Mouse (Mus musculus): ENCODE measurements around the gene Efcab12.

The Efcab12 gene

DNA sequence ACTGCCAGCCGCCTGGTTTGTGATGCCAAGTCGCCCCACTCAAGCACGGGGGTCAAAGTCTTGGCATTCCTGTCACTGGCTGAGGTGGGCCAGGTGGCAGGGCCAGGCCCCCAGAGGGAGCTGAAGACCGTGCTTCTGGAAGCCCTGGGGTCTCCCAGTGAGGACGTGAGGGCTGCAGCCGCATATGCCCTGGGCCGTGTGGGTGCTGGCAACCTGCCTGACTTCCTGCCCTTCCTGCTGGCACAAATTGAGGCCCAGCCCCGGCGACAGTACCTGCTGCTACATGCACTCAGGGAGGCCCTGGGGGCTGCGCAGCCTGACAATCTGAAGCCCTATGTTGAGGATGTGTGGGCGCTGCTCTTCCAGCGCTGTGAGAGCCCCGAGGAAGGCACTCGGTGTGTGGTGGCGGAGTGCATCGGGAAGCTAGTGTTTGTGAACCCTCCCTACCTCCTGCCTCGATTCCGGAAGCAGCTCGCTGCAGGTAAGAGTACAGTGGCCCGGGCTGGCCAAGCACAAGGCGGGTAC, 45.5 kb downstream of the Efcab12 start:
- no peak for DNase-seq (ENCODE audit: low spot score in 2 of 2)

GRCm38 (mm10) chr6:115791842-115792686, 46.1 kb downstream of the Efcab12 start:
- DNase-seq (ENCODE audit: low spot score in 2 of 2): no peak

DNA sequence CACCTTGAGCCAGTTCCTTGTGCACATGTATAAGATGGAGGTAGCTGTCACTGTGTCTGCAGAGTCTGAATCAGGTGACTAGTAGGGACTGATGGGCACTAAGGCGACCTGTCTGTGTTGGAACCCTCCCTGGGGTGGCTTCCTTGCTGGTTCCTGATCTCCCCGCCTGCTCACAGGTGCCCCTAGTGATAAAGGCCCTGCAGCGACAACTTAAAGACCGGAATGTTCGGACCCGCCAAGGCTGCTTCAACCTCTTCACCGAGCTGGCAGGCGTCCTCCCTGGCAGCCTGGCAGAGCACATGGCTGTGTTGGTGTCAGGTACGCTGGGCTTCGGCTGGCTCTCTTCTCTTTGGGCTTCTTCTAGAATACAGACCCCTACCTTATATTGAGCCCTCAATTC, 47.2 kb downstream of the Efcab12 start:
- no peak for DNase-seq (ENCODE audit: low spot score in 2 of 2)

DNA sequence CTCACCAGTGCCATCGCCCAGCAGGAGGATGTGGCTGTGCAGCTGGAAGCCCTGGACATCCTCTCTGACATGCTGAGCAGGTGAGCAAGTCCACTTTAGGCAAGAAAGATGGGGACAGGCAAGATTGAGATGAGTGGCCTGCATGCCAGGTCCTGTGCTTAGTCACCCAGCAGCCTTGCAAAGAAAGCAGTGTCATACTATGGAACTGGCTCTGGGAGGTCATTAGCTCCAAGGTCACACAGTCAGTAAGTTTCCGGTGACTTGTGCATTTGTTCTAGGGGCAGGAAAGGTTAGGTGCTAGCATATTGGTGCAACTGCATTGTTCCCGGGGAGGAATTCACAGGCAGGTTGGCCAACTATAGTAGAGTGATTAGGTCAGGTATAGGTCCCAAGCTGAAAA, 55.4 kb downstream of the Efcab12 start:
- DNase-seq (ENCODE audit: low spot score in 2 of 2): no peak

DNA sequence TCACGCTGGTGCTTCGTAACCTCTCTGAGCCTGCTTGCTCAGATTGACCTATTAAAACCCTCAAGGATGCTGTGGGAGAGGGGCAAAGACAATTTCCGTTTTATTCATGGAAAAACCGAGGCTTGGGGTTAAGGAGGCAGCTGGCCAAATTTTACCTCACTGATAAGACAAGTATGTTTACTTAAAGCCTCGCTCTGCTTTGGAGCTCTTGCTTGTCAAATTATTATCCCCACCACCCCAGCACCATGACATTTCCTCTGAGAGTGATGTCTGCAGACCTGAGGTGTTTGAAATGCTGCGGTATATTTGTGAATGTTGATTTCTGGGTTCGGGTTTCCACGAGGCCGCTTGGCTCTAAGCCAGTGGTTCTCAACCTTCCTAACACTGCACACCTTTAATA, 61.8 kb downstream of the Efcab12 start:
- DNase-seq (ENCODE audit: low spot score in 2 of 2): no peak

DNA sequence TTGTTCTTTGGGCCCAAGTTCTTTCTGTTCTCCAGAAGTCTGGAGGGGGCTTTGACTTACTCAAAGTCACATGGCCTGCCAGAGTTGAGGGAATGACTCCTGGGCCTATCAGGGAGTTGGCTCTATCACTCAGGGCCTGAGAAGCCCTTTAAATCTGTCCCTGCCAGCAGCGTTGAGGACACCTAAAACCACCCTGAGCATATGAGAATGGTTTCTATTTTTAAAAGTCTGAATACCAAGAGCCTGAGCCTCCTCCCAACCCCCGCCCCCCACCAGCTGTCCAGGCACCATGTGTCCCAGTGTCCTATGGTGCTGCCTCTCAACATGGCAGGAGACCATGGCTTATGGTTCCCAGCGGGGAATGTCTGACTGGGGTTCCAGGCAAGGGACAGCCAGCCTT, 62.4 kb downstream of the Efcab12 start:
- no peak for DNase-seq (ENCODE audit: low spot score in 2 of 2)

- DNase-seq (ENCODE audit: low spot score in 2 of 2): peak in 1 of 2 experiments; percentile 66
Observed at GRCm38 (mm10) chr6:115774501-115774921, 63.7 kb downstream of the Efcab12 start, which contains the start of gene Cand2. Cand2 (plus strand) TSS chr6:115774538.

DNA sequence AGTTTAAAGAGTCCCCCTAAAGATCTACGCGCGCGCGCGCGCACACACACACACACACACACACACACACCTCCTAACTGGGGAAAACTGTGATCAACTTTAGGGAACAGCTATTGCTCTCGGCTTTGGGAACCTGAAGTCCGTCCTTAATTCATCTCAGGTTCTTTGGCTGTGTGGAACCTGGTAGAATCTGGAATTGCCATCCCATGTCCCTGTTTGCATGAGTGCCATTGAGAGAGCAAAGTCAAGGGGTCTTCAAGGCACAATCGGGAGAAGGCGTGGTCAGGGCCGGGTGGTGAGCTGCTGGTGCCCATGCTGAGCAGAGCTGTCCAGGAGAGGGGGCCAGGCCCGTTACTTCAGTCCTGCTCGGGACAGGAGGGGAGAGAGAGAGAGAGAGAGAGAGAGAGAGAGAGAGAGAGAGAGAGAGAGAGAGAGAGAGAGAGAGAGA, 64.2 kb downstream of the Efcab12 start:
- peak in 1 of 2 experiments; percentile 33 for DNase-seq (ENCODE audit: low spot score in 2 of 2)

GRCm38 (mm10) chr6:115772604-115773003, 65.6 kb downstream of the Efcab12 start:
- no peak for DNase-seq (ENCODE audit: low spot score in 2 of 2)

DNA sequence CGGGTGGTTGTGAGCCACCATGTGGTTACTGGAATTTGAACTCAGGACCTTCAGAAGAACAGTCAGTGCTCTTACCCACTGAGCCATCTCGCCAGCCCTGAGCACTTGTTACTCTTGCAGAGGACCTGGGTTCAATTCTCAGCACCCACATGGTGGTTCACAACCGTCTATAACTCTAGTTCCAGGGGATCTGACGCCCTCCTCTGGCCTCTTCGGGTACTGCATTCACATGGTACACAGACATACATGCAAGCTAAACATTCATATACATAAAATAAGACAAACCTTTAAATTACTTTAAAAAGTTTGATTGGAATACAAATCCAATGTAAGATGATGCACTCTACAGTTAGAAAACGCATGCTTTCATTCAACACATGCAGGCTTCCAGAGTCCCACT, 66.0 kb downstream of the Efcab12 start:
- DNase-seq (ENCODE audit: low spot score in 2 of 2): no peak

DNA sequence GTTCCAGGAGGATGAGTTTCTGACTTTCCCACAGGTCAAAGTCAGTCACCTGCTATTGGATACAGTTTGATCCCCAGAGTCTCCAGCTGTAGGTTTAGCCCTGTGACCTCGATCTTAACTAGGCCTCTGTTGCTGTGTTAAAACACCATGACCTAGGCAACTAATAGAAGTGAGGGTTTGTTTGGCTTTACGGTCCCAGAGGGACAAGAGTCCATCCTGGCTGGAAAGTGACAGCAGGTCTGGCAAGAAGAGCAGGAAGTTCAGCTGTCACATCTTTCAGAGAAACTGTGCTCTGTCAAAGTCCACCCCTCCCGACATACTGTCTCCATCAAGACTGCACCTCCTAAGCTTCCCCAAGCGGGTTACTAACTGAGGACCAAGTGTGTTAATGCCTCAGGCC, 67.4 kb downstream of the Efcab12 start:
- DNase-seq (ENCODE audit: low spot score in 2 of 2): no peak

DNA sequence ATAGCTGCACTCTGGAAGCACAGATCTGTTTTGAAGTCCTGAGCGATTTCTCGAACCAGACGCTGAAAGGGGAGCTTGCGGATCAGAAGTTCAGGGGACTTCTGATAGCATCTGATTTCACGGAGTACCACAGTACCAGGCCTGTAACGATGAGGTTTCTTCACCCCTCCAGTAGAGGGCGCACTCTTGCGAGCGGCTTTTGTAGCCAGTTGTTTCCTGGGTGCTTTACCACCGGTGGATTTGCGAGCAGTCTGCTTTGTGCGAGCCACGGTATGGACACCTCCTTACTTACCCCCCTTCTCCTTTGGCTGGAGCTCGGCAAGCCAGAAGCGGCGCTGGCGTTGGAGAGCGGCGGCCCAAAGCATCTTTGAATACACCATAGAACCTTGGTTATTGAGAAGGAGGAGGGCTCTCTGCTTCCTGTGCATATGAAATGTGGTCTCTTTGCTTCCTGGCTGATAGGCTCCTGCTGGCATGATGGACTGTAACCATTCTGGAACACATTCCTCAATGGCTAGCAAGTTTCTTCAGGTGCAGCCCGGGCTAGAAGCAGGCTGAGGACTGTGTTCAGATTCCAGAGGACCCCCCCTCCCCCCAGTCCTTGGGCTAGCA, 68.0 kb downstream of the Efcab12 start:
- DNase-seq (ENCODE audit: low spot score in 2 of 2): no peak

DNA sequence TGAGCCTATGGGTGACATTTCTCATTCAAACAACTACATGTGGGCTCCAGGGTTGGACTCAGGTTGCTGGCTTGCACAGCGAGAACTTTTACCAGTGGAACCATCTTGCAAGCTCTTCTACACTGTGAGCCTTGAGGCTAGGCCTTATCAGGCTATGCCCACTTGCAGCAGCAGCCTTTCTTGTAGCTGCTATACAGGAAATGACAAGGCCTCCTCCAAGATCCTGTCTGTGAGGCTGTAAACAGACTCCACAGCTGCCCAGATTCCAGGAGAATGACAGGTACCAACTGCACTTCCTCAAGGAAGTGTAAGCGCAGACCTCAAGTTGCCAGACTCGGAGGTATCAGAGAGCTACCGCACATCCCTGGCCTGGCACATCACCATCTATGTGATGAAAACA, 70.0 kb downstream of the Efcab12 start:
- no peak for DNase-seq (ENCODE audit: low spot score in 2 of 2)

GRCm38 (mm10) chr6:115767357-115767756, 70.9 kb downstream of the Efcab12 start:
- no peak for DNase-seq (ENCODE audit: low spot score in 2 of 2)

- DNase-seq (ENCODE audit: low spot score in 2 of 2): peak; percentile 59 to 71
Observed at GRCm38 (mm10) chr6:115764179-115764578, 74.0 kb downstream of the Efcab12 start.

DNA sequence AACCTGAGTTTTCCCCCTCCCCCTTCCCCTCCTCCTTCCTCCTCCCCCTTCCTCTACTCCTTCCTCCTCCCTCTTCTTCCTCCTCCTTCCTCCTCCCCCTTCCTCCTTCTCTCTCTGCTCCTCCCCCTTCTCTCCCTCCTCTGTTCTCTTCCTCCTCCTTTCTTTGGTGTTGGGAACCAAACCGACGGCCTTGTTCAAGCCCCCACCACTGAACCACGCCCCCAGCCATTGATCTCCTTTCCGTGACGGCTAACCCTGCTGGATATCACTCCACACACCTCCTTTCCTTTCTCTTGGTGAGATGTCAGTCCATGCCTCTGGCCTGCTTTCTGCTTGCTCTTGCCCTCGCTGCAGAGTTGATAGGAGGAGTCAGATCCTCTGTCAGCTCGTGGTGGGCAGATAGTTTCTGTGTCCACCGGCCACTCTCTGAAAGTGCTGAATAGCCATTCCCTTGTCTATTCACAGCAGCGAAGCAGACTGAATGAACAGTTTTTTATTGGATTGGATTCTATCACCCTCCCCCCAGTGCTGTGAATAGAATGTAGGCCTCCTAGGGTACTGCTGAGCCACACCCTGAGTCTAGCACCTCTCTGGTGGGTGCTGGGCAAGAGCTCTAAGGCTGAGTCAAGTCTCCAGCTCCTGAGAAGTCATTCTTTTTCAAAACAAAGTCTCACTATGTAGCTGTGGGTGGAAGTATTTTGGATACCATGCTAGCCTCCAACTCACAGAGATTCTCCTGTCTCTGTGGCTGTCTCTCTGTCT, 76.0 kb downstream of the Efcab12 start, which contains the start of gene Tmem40:
Gene Tmem40, minus strand, starts transcription at position 416 of the 762 bp plus-strand sequence.
- DNase-seq (ENCODE audit: low spot score in 2 of 2): peak; percentile 27 to 32

DNA sequence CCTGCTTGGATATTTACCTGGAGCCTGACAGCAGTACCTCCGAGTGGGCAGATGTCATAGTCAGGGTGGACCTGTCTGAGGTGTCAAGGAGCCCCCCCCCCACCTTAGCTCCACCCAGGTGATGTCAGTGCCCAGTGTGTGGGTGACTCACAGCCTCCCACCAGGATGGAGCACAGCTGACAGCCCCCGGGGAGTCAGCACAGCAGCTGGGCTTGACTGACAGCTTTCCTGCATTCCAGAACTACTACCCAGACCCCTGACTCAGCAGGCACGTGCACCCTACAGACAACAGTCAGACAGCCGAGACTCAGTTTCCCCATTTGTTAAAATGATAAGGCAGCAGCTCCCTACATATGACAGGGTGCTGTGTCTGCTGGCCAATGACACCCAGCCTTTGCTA, 77.2 kb downstream of the Efcab12 start:
- no peak for DNase-seq (ENCODE audit: low spot score in 2 of 2)

Measured in thymus, postnatal 10 days (tissue).